Mouse (Mus musculus) megakaryocyte, embryonic 14.5 days (primary cell): ENCODE measurements around the gene Kcnip4.

Experiments
- FLI1 ChIP-seq: IDR thresholded peaks from 2 replicates; pipeline ENCODE4 v1.6.1; 2012; ENCODE audit warnings: low read length, inconsistent platforms, mixed read lengths
- GATA1 ChIP-seq: IDR thresholded peaks from 3 replicates; pipeline ENCODE4 v1.6.1; 2012; ENCODE audit warnings: mixed read lengths, low read length, inconsistent platforms, borderline replicate concordance

GRCm38 (mm10) chr5:49188236-49188635 lies 336.5 kb downstream of the Kcnip4 start:
- TF ChIP-seq GATA1 (no peak), FLI1 (no peak)
